Mouse (Mus musculus) ES-Bruce4 (cell line): Measurements from ENCODE around the gene Tfrc. TPM values are rescaled to one million over a fixed set of nuclear protein-coding genes. Genes with fewer than 3 reads are reported as not detected.

Source experiments
- H3K27ac ChIP-seq: 2 replicates; pipeline ENCODE4 v1.5.1; 2012; ENCODE audit warnings: low read length, inconsistent platforms; ENCODE audit not compliant: insufficient read depth
- H3K27me3 ChIP-seq: 2 replicates; pipeline ENCODE4 v1.6.1; 2012; ENCODE audit warnings: mild to moderate bottlenecking, low read length, inconsistent platforms; ENCODE audit not compliant: control insufficient read depth, poor library complexity, insufficient read depth, severe bottlenecking
- H3K36me3 ChIP-seq: 2 replicates; pipeline ENCODE4 v1.6.1; 2012; ENCODE audit warnings: inconsistent platforms, mild to moderate bottlenecking, low read length, moderate library complexity; ENCODE audit not compliant: control insufficient read depth, poor library complexity, insufficient read depth, severe bottlenecking
- H3K4me1 ChIP-seq: one replicate; pipeline ENCODE4 v1.8.1; 2011; ENCODE audit warnings: low read length; ENCODE audit not compliant: control insufficient read depth, insufficient read depth
- H3K4me3 ChIP-seq: 2 replicates; pipeline ENCODE4 v1.5.1; 2011; ENCODE audit warnings: low read depth, mild to moderate bottlenecking, low read length
- H3K9ac ChIP-seq: 2 replicates; pipeline ENCODE4 v1.6.1; 2012; ENCODE audit warnings: low read depth, mild to moderate bottlenecking, inconsistent platforms; ENCODE audit not compliant: poor library complexity, severe bottlenecking
- H3K9me3 ChIP-seq: replicated peaks from 2 replicates; pipeline ENCODE4 v1.6.1; 2012; ENCODE audit warnings: mild to moderate bottlenecking, low read length, inconsistent platforms; ENCODE audit not compliant: control insufficient read depth, poor library complexity, insufficient read depth, severe bottlenecking
- CTCF ChIP-seq: IDR thresholded peaks from one replicate; pipeline ENCODE4 v1.8.1; 2011; ENCODE audit warnings: low read depth, low read length
- EP300 ChIP-seq: IDR thresholded peaks from 2 replicates; pipeline ENCODE4 v1.6.1; 2011; ENCODE audit warnings: low read depth, low read length; ENCODE audit not compliant: insufficient read depth
- POLR2A ChIP-seq: IDR thresholded peaks from one replicate; pipeline ENCODE4 v1.8.1; 2011; ENCODE audit warnings: low read length; ENCODE audit not compliant: insufficient read depth
- polyA plus RNA-seq: library from polyadenylated mRNA; stranded (reverse); fragments of >200 nt; gene quantifications from 2 replicates; pipeline ENCODE4 v1.2.4, GENCODE M21; 2011; ENCODE audit warnings: low read depth; ENCODE audit not compliant: missing spikeins, insufficient read depth, insufficient read length

The Tfrc gene
- polyA plus RNA-seq, 1 experiment: 141 TPM

GRCm38 (mm10) chr16:32677040-32677700, 68.5 kb downstream of the Tfrc start:
- Histone ChIP-seq H3K27ac (no peak overlapping the region), H3K36me3 (peaks cover 33% of the 10 kb centered on the region), H3K4me1 (peaks cover 7% of the 10 kb centered on the region), H3K9me3 (no peaks in the 10 kb centered on the region), H3K27me3 (no peaks in the 10 kb centered on the region), H3K4me3 (no peak overlapping the region), H3K9ac (no peak overlapping the region)
- TF ChIP-seq EP300: no peak
- TF ChIP-seq CTCF: no peak
- no peak for TF ChIP-seq POLR2A

DNA sequence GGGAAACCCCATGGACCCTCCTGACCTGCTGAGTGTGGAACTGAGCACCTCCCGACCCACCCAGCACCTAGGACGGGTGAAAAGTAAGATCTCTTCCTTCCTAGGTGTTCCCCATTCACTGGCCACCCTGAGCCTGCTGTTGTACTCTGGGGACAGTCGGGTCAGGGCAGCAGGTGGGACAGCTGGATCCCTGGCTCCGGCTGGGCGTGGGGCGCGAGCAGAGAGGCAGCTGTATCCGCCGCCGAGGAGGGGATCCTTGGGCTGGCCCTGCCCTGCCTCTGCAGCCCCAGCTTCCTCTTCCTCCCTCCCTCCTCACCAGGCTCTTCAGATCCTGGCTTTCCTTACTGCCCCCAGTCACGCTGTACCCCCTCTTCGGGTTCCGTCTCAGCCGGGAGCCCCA, 69.2 kb downstream of the Tfrc start:
- H3K9me3 ChIP-seq: no peaks in the 10 kb centered on the region
- no peak overlapping the region for H3K4me3 ChIP-seq
- H3K27ac ChIP-seq: no peak overlapping the region
- H3K4me1 ChIP-seq: peaks cover 2% of the 10 kb centered on the region
- peaks cover 33% of the 10 kb centered on the region for H3K36me3 ChIP-seq
- H3K9ac ChIP-seq: no peak overlapping the region
- TF ChIP-seq EP300: no peak
- no peak for TF ChIP-seq CTCF
- no peak for TF ChIP-seq POLR2A
- no peaks in the 10 kb centered on the region for H3K27me3 ChIP-seq

DNA sequence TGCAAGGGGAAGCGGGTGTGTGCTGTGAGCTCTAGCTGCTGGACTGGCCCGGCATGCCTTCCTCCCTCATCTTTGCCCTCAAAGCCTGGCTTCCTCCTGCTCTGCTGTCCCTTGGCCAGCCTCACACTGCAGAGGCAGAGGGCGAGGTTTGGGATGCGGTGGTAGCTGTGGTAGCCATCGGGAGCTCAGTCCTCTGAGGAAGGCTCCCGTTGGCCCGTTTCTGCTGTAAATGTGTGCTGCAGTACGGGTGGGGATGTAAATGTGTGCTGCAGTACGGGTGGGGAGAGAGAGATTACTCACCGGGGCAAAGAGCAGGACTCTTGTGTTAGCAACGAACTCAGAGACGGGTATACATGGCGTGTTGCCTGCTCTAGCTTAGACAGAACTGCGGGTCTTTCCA, 70.1 kb downstream of the Tfrc start:
- TF ChIP-seq POLR2A (no peak), EP300 (no peak), CTCF (no peak)
- no peaks in the 10 kb centered on the region for H3K9me3 ChIP-seq
- no peak overlapping the region for H3K9ac ChIP-seq
- no peaks in the 10 kb centered on the region for H3K4me1 ChIP-seq
- H3K27ac ChIP-seq: no peak overlapping the region
- no peaks in the 10 kb centered on the region for H3K27me3 ChIP-seq
- peaks cover 30% of the 10 kb centered on the region for H3K36me3 ChIP-seq
- H3K4me3 ChIP-seq: no peak overlapping the region

- H3K36me3 ChIP-seq: peaks cover 27% of the 10 kb centered on the region
- H3K27me3 ChIP-seq: no peaks in the 10 kb centered on the region
- no peaks in the 10 kb centered on the region for H3K4me1 ChIP-seq
- no peaks in the 10 kb centered on the region for H3K9me3 ChIP-seq
- TF ChIP-seq POLR2A: no peak
- no peak for TF ChIP-seq CTCF
- no peak for TF ChIP-seq EP300
- no peak overlapping the region for H3K27ac ChIP-seq
- H3K9ac ChIP-seq: no peak overlapping the region
- H3K4me3 ChIP-seq: no peak overlapping the region
Measured at GRCm38 (mm10) chr16:32679976-32680375, 71.3 kb downstream of the Tfrc start.

- H3K9ac ChIP-seq: no peak overlapping the region
- no peaks in the 10 kb centered on the region for H3K9me3 ChIP-seq
- TF ChIP-seq CTCF: no peak
- no peak for TF ChIP-seq POLR2A
- no peak for TF ChIP-seq EP300
- H3K27ac ChIP-seq: no peak overlapping the region
- H3K27me3 ChIP-seq: no peaks in the 10 kb centered on the region
- H3K4me1 ChIP-seq: no peaks in the 10 kb centered on the region
- H3K36me3 ChIP-seq: peaks cover 21% of the 10 kb centered on the region
- H3K4me3 ChIP-seq: no peak overlapping the region
Measured at GRCm38 (mm10) chr16:32680806-32681205, 72.1 kb downstream of the Tfrc start.

GRCm38 (mm10) chr16:32682194-32682593, 73.5 kb downstream of the Tfrc start:
- TF ChIP-seq POLR2A (no peak), CTCF (peak; percentile 65)
- no peaks in the 10 kb centered on the region for H3K27me3 ChIP-seq
- H3K36me3 ChIP-seq: peaks cover 10% of the 10 kb centered on the region
- H3K9me3 ChIP-seq: no peaks in the 10 kb centered on the region
- H3K27ac ChIP-seq: no peak overlapping the region
- H3K4me3 ChIP-seq: no peak overlapping the region
- H3K9ac ChIP-seq: no peak overlapping the region
- H3K4me1 ChIP-seq: no peaks in the 10 kb centered on the region

Other genes starting within 250 kb of the Tfrc start
- gene Tm4sf19, start 208.4 kb upstream of the Tfrc start, polyA plus RNA-seq: not detected in 2 replicates
- 36.6 and 37.9 TPM in 2 replicates for gene Tctex1d2, start 189.2 kb upstream of the Tfrc start, polyA plus RNA-seq
- gene Pcyt1a, start 178.0 kb upstream of the Tfrc start, polyA plus RNA-seq: 14.6 and 17.8 TPM in 2 replicates
- gene Slc51a, start 121.0 kb upstream of the Tfrc start, polyA plus RNA-seq: not detected in 2 replicates
- gene Zdhhc19, start 112.7 kb upstream of the Tfrc start, polyA plus RNA-seq: not detected in 2 replicates
- gene Tnk2, start 35.0 kb downstream of the Tfrc start, polyA plus RNA-seq: 37.6 and 42.4 TPM in 2 replicates
- gene Muc4, start 127.0 kb downstream of the Tfrc start, polyA plus RNA-seq: not detected in 2 replicates
- not detected in 2 replicates for gene Muc20, start 188.5 kb downstream of the Tfrc start, polyA plus RNA-seq
- not detected in 2 replicates for gene Smbd1, start 201.6 kb downstream of the Tfrc start, polyA plus RNA-seq